Mouse (Mus musculus) cerebellum, adult 2 months (tissue): ENCODE measurements around the gene Fads3.

Experiments
- CTCF ChIP-seq: fragments of 200-500 bp; IDR thresholded peaks from 2 replicates; pipeline ENCODE4 v1.5.1; 2011; ENCODE audit warnings: low read depth, mild to moderate bottlenecking, control low read depth, low read length, moderate library complexity, borderline replicate concordance; ENCODE audit not compliant: insufficient read depth
- POLR2A ChIP-seq: fragments of 200-500 bp; IDR thresholded peaks from 2 replicates; pipeline ENCODE4 v1.6.1; 2011; ENCODE audit warnings: low read length, control low read depth, borderline replicate concordance; ENCODE audit not compliant: insufficient read depth

- no peak for TF ChIP-seq CTCF
- TF ChIP-seq POLR2A: no peak
These were observed 16.0 kb upstream of the Fads3 start for GRCm38 (mm10) chr19:10025169-10025875.
